Comparison of ENCODE assay signal across 29 mouse cellular contexts in the genomic region with DNA sequence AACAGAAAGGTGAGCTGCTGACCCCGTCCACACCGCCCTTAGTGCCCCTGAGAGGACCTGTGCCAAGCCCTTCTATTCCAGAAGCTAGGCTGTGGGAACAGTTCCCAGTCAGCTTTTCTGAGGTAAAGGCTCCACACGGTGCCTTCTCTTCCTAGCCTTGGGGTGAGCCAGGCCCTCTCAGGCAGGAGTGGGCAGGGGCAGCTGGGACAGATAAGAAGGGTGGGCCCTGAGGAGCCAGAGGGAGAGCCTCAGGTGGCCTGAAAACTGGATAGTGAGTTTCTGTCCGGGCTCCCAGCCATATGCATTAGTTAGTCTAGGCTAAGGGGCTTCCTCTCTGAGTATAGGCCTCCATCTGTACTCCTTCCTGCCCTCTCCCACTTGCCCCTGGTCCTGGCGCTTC. TPM values are rescaled to one million over a fixed set of nuclear protein-coding genes. Genes with fewer than 3 reads are reported as not detected.
DNase-seq lines count a peak whose midpoint lies in the region; ATAC-seq and TF ChIP-seq lines count a peak whose summit lies in the region.
"Had no signal": no experiment of that assay in that cellular context is flagged by ENCODE, and none has a peak within 500 bp of the region (broad histone marks: within the 10 kb centered on the region; RNA-seq: fewer than 3 reads in every experiment).

No protein-coding gene starts in this region.

- no peak overlapping the region for H3K4me2 ChIP-seq in kidney, embryonic 14.5 days (replicated peaks; ENCODE audit: low read depth, low read length)
- H3K4me2 ChIP-seq in liver, embryonic 12.5 days, result peak overlapping the region; percentile 37
- H3K4me2 ChIP-seq: heart, embryonic 13.5 days; lung, embryonic 15.5 days; midbrain, embryonic 12.5 days; neural tube, embryonic 12.5 days had no signal

- no peaks in the 10 kb centered on the region for H3K79me2 ChIP-seq in MEL (ENCODE audit: control insufficient read depth, insufficient read depth, low read length, poor library complexity)

- TF ChIP-seq CTCF in MEL (IDR thresholded peaks at IDR 0.05 in 2 of 3, conservative IDR thresholded peaks at IDR 0.05 in 1 of 3; ENCODE audit: control insufficient read depth in 1 of 3, insufficient read depth in 1 of 3, low read depth in 2 of 3, low read length in 3 of 3, poor library complexity in 1 of 3, severe bottlenecking in 1 of 3), result no peak

- H3K36me3 ChIP-seq in kidney, embryonic 14.5 days (ENCODE audit: control insufficient read depth, insufficient read depth, low read length), result no peaks in the 10 kb centered on the region
- peaks cover 0 to 2% of the 10 kb centered on the region in 2 experiments; a peak in 2 of 4 replicates for H3K36me3 ChIP-seq in MEL (ENCODE audit: control insufficient read depth in 1 of 2, insufficient read depth in 2 of 2, low read length in 2 of 2)
- no peaks in the 10 kb centered on the region for H3K36me3 ChIP-seq in liver, embryonic 12.5 days
- H3K36me3 ChIP-seq: heart, embryonic 13.5 days; hindbrain, embryonic 10.5 days; lung, embryonic 15.5 days; neural tube, embryonic 12.5 days had no signal

- H3K27ac ChIP-seq in kidney, embryonic 14.5 days (ENCODE audit: low read depth, low read length), result no peak overlapping the region
- no peak overlapping the region for H3K27ac ChIP-seq in MEL (ENCODE audit: control insufficient read depth, low read depth, low read length)
- peak overlapping the region; percentile 15; the same call in 1 of the 2 replicates for H3K27ac ChIP-seq in liver, embryonic 12.5 days
- H3K27ac ChIP-seq: heart, embryonic 13.5 days; hindbrain, embryonic 10.5 days; hindbrain, postnatal 0 days; left cerebral cortex, adult 2 months; lung, embryonic 15.5 days; midbrain, embryonic 12.5 days; neural tube, embryonic 12.5 days; stomach, postnatal 0 days had no signal

- no peaks in the 10 kb centered on the region for H3K27me3 ChIP-seq in kidney, embryonic 14.5 days (ENCODE audit: control insufficient read depth, insufficient read depth, low read length)
- H3K27me3 ChIP-seq in MEL (ENCODE audit: control insufficient read depth in 1 of 2, insufficient read depth in 2 of 2, low read length in 2 of 2), result no peaks in the 10 kb centered on the region
- peaks cover 20% of the 10 kb centered on the region for H3K27me3 ChIP-seq in liver, embryonic 12.5 days (replicated peaks)
- H3K27me3 ChIP-seq: lung, embryonic 15.5 days; midbrain, embryonic 12.5 days; neural tube, embryonic 12.5 days had no signal

- TF ChIP-seq EP300 in MEL (IDR thresholded peaks at IDR 0.05; ENCODE audit: low read depth in 1 of 2, low read length in 2 of 2), result no peak

- WGBS in kidney, embryonic 14.5 days, result 82% methylated on average over 5 of the region's 5 CpGs
- 54% methylated on average over 5 of the region's 5 CpGs for WGBS in liver, embryonic 12.5 days (ENCODE audit: insufficient replicate concordance)

- no peak for TF ChIP-seq POLR2A in MEL (IDR thresholded peaks at IDR 0.05; ENCODE audit: control insufficient read depth in 1 of 2, insufficient read depth in 1 of 2, low read depth in 1 of 2, low read length in 2 of 2, poor library complexity in 1 of 2)

- TF ChIP-seq RAD21 in MEL (IDR thresholded peaks at IDR 0.05; ENCODE audit: low read depth, low read length), result no peak

- no peak for DNase-seq in kidney, postnatal 36 days
- no peak for DNase-seq in MEL (ENCODE audit: low read depth, low spot score)
- DNase-seq in frontal cortex, postnatal 36 days (ENCODE audit: low spot score in 2 of 2), result no peak
- DNase-seq: adrenal gland, postnatal 25 days; cerebellum, adult 11-12 months; gastrocnemius, postnatal 10 days; heart, postnatal 14 days; kidney, adult 8-10 months; kidney, postnatal 10 days; layer of hippocampus, adult 9-11 months; right cerebral cortex, postnatal 4 days; thymus, adult 18-20 months; thymus, postnatal 36 days had no signal

- no peak overlapping the region for H3K4me3 ChIP-seq in kidney, embryonic 14.5 days (ENCODE audit: low read length)
- no peak overlapping the region for H3K4me3 ChIP-seq in MEL (ENCODE audit: control insufficient read depth in 1 of 2, insufficient read depth in 1 of 2, low read depth in 2 of 2, low read length in 2 of 2)
- no peak overlapping the region for H3K4me3 ChIP-seq in liver, embryonic 12.5 days
- H3K4me3 ChIP-seq: erythroblast, embryonic 14.5 days; heart, embryonic 13.5 days; hindbrain, embryonic 10.5 days; left cerebral cortex, adult 2 months; lung, embryonic 15.5 days; midbrain, embryonic 12.5 days; myocyte; neural tube, embryonic 12.5 days had no signal

- 0 out of 2 replicates have a peak overlapping the region, but pooled peaks have one; percentile 4 for H3K9ac ChIP-seq in kidney, embryonic 14.5 days (ENCODE audit: low read depth, low read length)
- H3K9ac ChIP-seq in MEL (ENCODE audit: control insufficient read depth, low read depth, low read length, poor library complexity, severe bottlenecking), result 0 out of 2 replicates have a peak overlapping the region, but pooled peaks have one; percentile 9
- H3K9ac ChIP-seq in liver, embryonic 12.5 days, result peak overlapping the region; percentile 35; the same call in 1 of the 2 replicates
- H3K9ac ChIP-seq: lung, embryonic 15.5 days; midbrain, embryonic 12.5 days; neural tube, embryonic 12.5 days had no signal

- ATAC-seq in kidney, embryonic 14.5 days (ENCODE audit: low FRiP score, low TSS enrichment), result no peak
- peak; percentile 75 for ATAC-seq in liver, embryonic 12.5 days
- 0 out of 2 replicates have a peak, but pooled peaks have one; percentile 33 for ATAC-seq in megakaryocyte progenitor cell, adult 5-6 weeks (replicated peaks; ENCODE audit: poor library complexity)
- ATAC-seq in inflammation-experienced regulatory T-cells, adult 6 months, result no peak
- ATAC-seq: forebrain, embryonic 16.5 days; hindbrain, postnatal 0 days; intestine, embryonic 16.5 days had no signal

- 0 out of 2 replicates have a peak, but pooled peaks cover 6% of the 10 kb centered on the region for H3K4me1 ChIP-seq in kidney, embryonic 14.5 days (ENCODE audit: control insufficient read depth, insufficient read depth, low read length)
- H3K4me1 ChIP-seq in MEL (ENCODE audit: control insufficient read depth in 1 of 2, insufficient read depth in 2 of 2, low read length in 2 of 2), result peaks cover 7 to 23% of the 10 kb centered on the region in 2 experiments
- H3K4me1 ChIP-seq in liver, embryonic 12.5 days, result peaks cover 53% of the 10 kb centered on the region

- H3K9me3 ChIP-seq in kidney, embryonic 14.5 days (ENCODE audit: control insufficient read depth, low read length), result no peaks in the 10 kb centered on the region
- no peaks in the 10 kb centered on the region for H3K9me3 ChIP-seq in MEL (replicated peaks; ENCODE audit: insufficient read depth, low read length)
- no peaks in the 10 kb centered on the region for H3K9me3 ChIP-seq in liver, embryonic 12.5 days (replicated peaks)
- H3K9me3 ChIP-seq: heart, embryonic 13.5 days; hindbrain, embryonic 10.5 days; lung, embryonic 15.5 days; midbrain, embryonic 12.5 days; neural tube, embryonic 12.5 days had no signal

RNA-seq across cellular contexts. Expression of gene Lpar5, which starts 5.2 kb away (rescaled TPM):
- polyA plus RNA-seq in kidney, embryonic 14.5 days (2014; fragmentation: Nextera tagmentation; extraction: Ambion mirVana), result 0.43 and 0.45 TPM in 2 replicates
- 2.8 and 3.5 TPM in 2 replicates for total RNA-seq in MEL (2012; rRNA removed)
- polyA plus RNA-seq in MEL (2012; ENCODE audit: insufficient read depth in 1 of 2, insufficient read length in 2 of 2, low read depth in 1 of 2, low replicate concordance in 2 of 2, missing spikeins in 1 of 2), result 10 to 100 TPM in 1 of 2 experiments, not detected in 1; 16.2 TPM
- 1.9 and 2.2 TPM in 2 replicates for polyA plus RNA-seq in liver, embryonic 12.5 days (2016; fragmentation: Nextera tagmentation; extraction: Ambion mirVana)
- total RNA-seq in megakaryocyte progenitor cell, adult 5-6 weeks (2015), result 6.7 and 10.6 TPM in 2 replicates
- 3.5 and 6.7 TPM in 2 replicates for total RNA-seq in megakaryocyte progenitor cell, adult 5-6 weeks (2017)
- 10 to 100 TPM; 10.4 to 19.3 (median 12.1) TPM for polyA plus RNA-seq in inflammation-experienced regulatory T-cells, adult 6 months (2017; shearing (Covaris generic))
- polyA plus RNA-seq: myocyte had no signal

RNA-seq across cellular contexts. Expression of gene Acrbp, which starts 13.0 kb away (rescaled TPM):
- 14.0 and 14.7 TPM in 2 replicates for polyA plus RNA-seq in kidney, embryonic 14.5 days (2014; fragmentation: Nextera tagmentation; extraction: Ambion mirVana)
- total RNA-seq in MEL (2012; rRNA removed), result 1.2 and 3.3 TPM in 2 replicates
- 1 to 10 TPM in 1 of 2 experiments, not detected in 1; 5.3 TPM for polyA plus RNA-seq in MEL (2012; ENCODE audit: insufficient read depth in 1 of 2, insufficient read length in 2 of 2, low read depth in 1 of 2, low replicate concordance in 2 of 2, missing spikeins in 1 of 2)
- polyA plus RNA-seq in liver, embryonic 12.5 days (2016; fragmentation: Nextera tagmentation; extraction: Ambion mirVana), result 2.8 and 3.7 TPM in 2 replicates
- 8.1 and 9.5 TPM in 2 replicates for total RNA-seq in megakaryocyte progenitor cell, adult 5-6 weeks (2015)
- total RNA-seq in megakaryocyte progenitor cell, adult 5-6 weeks (2017), result 3.6 and 5.8 TPM in 2 replicates
- 10 to 100 TPM in 2 of 3 experiments, 1 to 10 TPM in 1; 5.6 to 23.2 (median 17.7) TPM for polyA plus RNA-seq in inflammation-experienced regulatory T-cells, adult 6 months (2017; shearing (Covaris generic))

RNA-seq across cellular contexts. Expression of gene Ing4, which starts 23.0 kb away (rescaled TPM):
- 111 and 144 TPM in 2 replicates for polyA plus RNA-seq in kidney, embryonic 14.5 days (2014; fragmentation: Nextera tagmentation; extraction: Ambion mirVana)
- 26.3 and 29.5 TPM in 2 replicates for total RNA-seq in MEL (2012; rRNA removed)
- 10 to 100 TPM in 1 of 2 experiments, not detected in 1; 34.9 TPM for polyA plus RNA-seq in MEL (2012; ENCODE audit: insufficient read depth in 1 of 2, insufficient read length in 2 of 2, low read depth in 1 of 2, low replicate concordance in 2 of 2, missing spikeins in 1 of 2)
- 34.4 and 34.6 TPM in 2 replicates for polyA plus RNA-seq in liver, embryonic 12.5 days (2016; fragmentation: Nextera tagmentation; extraction: Ambion mirVana)
- 22.8 and 25.2 TPM in 2 replicates for total RNA-seq in megakaryocyte progenitor cell, adult 5-6 weeks (2015)
- total RNA-seq in megakaryocyte progenitor cell, adult 5-6 weeks (2017), result 44.4 and 49.8 TPM in 2 replicates
- polyA plus RNA-seq in inflammation-experienced regulatory T-cells, adult 6 months (2017; shearing (Covaris generic)), result 10 to 100 TPM; 39.9 to 61.7 (median 46.2) TPM

RNA-seq across cellular contexts. Expression of gene Chd4, which starts 33.3 kb away (rescaled TPM):
- polyA plus RNA-seq in kidney, embryonic 14.5 days (2014; fragmentation: Nextera tagmentation; extraction: Ambion mirVana), result 72.1 and 106 TPM in 2 replicates
- 173 and 193 TPM in 2 replicates for total RNA-seq in MEL (2012; rRNA removed)
- polyA plus RNA-seq in MEL (2012; ENCODE audit: insufficient read depth in 1 of 2, insufficient read length in 2 of 2, low read depth in 1 of 2, low replicate concordance in 2 of 2, missing spikeins in 1 of 2), result 100 to 1,000 TPM in 1 of 2 experiments, 10 to 100 TPM in 1; 93.0 to 232 TPM
- 38.3 and 40.5 TPM in 2 replicates for polyA plus RNA-seq in liver, embryonic 12.5 days (2016; fragmentation: Nextera tagmentation; extraction: Ambion mirVana)
- 85.7 and 91.6 TPM in 2 replicates for total RNA-seq in megakaryocyte progenitor cell, adult 5-6 weeks (2015)
- total RNA-seq in megakaryocyte progenitor cell, adult 5-6 weeks (2017), result 299 and 375 TPM in 2 replicates
- polyA plus RNA-seq in inflammation-experienced regulatory T-cells, adult 6 months (2017; shearing (Covaris generic)), result 10 to 100 TPM; 47.0 to 76.3 (median 61.6) TPM

RNA-seq across cellular contexts. Expression of gene Zfp384, which starts 53.6 kb away (rescaled TPM):
- 12.5 and 15.0 TPM in 2 replicates for polyA plus RNA-seq in kidney, embryonic 14.5 days (2014; fragmentation: Nextera tagmentation; extraction: Ambion mirVana)
- total RNA-seq in MEL (2012; rRNA removed), result 19.2 and 19.5 TPM in 2 replicates
- polyA plus RNA-seq in MEL (2012; ENCODE audit: insufficient read depth in 1 of 2, insufficient read length in 2 of 2, low read depth in 1 of 2, low replicate concordance in 2 of 2, missing spikeins in 1 of 2), result 10 to 100 TPM in 1 of 2 experiments, not detected in 1; 57.4 TPM
- polyA plus RNA-seq in liver, embryonic 12.5 days (2016; fragmentation: Nextera tagmentation; extraction: Ambion mirVana), result 6.6 and 7.2 TPM in 2 replicates
- total RNA-seq in megakaryocyte progenitor cell, adult 5-6 weeks (2015), result 67.9 and 69.9 TPM in 2 replicates
- total RNA-seq in megakaryocyte progenitor cell, adult 5-6 weeks (2017), result 26.2 and 29.3 TPM in 2 replicates
- polyA plus RNA-seq in inflammation-experienced regulatory T-cells, adult 6 months (2017; shearing (Covaris generic)), result 1 to 10 TPM; 4.0 to 7.5 (median 4.0) TPM

Comparison
In these comparisons a context has a peak if more than half of its experiments do, and no peak if none do; other contexts are left out.
1. ATAC-seq: peak in liver, embryonic 12.5 days (single experiment) and megakaryocyte progenitor cell, adult 5-6 weeks (single experiment); none in kidney, embryonic 14.5 days (single experiment) and inflammation-experienced regulatory T-cells, adult 6 months (single experiment).
2. Peak in every context shown above with its lines, with median percentiles within 50 percentile points of each other: H3K9ac ChIP-seq.